Mouse (Mus musculus): Measurements from ENCODE around the gene Fut7. TPM values are rescaled to one million over a fixed set of nuclear protein-coding genes. Genes with fewer than 3 reads are reported as not detected.

Fut7 gene
- polyA plus RNA-seq, 1 experiment: 0.51 TPM

DNA sequence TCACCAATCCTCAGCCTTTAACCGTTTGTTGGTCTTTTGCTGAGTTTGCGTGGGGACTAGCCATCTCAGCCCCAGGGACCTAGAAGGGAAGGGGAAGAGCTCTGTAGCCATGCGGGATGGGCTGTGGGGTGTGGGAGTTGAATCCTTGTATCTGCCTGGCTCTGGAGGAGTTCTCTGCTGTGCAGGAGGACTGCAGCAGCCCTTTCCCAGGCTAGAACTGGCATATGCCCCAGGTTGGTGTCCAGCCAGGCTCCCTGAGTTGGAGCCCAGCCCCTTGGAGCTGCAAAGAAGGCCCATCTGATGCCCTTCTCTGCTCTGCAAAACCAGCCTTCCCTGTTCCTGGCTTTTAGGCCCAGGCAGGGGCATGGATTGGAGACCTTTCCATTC, 26.5 kb upstream of the Fut7 start:
- DNase-seq: peak; percentile 79 to 83
- peak overlapping the region; percentile 53 for H3K4me3 ChIP-seq (replicated peaks; ENCODE audit: insufficient read depth, low read depth, low read length)
- H3K27ac ChIP-seq (ENCODE audit: insufficient read depth, low read length): 0 out of 2 replicates have a peak overlapping the region, but pooled peaks have one; percentile 4
- 26% methylated on average over 3 of the region's 3 CpGs for WGBS
- no peaks in the 10 kb centered on the region for H3K27me3 ChIP-seq (ENCODE audit: control insufficient read depth, insufficient read depth, low read length)
- TF ChIP-seq CTCF (IDR thresholded peaks at IDR 0.05; ENCODE audit: borderline replicate concordance, insufficient read depth, low read depth, low read length) (no peak), POLR2A (IDR thresholded peaks at IDR 0.05; ENCODE audit: borderline replicate concordance, insufficient read depth, low read length) (peak; percentile 28; the same call in 1 of the 2 replicates)
- peaks cover 15% of the 10 kb centered on the region for H3K4me1 ChIP-seq (ENCODE audit: control insufficient read depth, insufficient read depth, low read length)

DNA sequence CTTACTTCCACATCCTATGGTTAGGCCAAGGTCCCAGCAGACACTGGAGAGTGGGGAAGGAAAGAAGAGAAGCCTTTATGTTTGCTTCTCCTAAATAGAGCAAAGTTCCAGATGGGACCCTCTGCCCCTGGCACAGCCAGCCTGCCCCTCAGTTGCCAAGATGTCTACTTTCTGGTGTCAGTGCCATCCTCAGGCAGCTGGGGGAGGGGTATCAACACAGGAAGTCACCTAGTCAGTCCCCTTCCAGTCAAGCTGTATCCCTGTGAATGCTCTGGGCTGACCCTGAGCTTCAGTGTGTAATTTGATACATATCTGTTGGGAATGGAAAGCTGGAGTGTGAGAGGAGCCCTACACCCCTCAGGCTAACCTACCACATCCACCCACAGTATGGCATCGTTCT, 26.1 kb upstream of the Fut7 start:
- TF ChIP-seq CTCF (IDR thresholded peaks at IDR 0.05; ENCODE audit: borderline replicate concordance, insufficient read depth, low read depth, low read length) (no peak), POLR2A (IDR thresholded peaks at IDR 0.05; ENCODE audit: borderline replicate concordance, insufficient read depth, low read length) (no peak)
- no peaks in the 10 kb centered on the region for H3K27me3 ChIP-seq (ENCODE audit: control insufficient read depth, insufficient read depth, low read length)
- DNase-seq: no peak
- WGBS: 71% methylated on average over 1 of the region's 1 CpGs
- no peak overlapping the region for H3K27ac ChIP-seq (ENCODE audit: insufficient read depth, low read length)
- H3K4me1 ChIP-seq (ENCODE audit: control insufficient read depth, insufficient read depth, low read length): peaks cover 15% of the 10 kb centered on the region
- H3K4me3 ChIP-seq (replicated peaks; ENCODE audit: insufficient read depth, low read depth, low read length): no peak overlapping the region

DNA sequence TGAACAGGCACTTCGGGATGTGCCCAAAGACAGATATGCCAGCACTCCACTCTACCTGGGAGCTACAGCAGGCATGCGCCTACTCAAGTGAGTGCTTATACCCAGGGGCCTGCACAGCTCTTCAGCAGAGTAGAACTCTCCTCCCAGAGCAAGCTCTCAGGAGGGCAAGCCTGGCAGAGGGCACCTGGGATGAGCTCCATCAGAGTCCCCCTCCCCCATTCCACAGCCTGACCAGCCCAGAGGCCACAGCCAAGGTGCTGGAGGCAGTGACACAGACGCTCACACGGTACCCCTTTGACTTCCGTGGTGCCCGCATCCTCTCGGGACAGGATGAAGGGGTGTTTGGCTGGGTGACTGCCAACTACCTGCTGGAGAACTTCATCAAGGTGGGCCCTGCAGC, 25.0 kb upstream of the Fut7 start:
- Histone ChIP-seq H3K4me3 (replicated peaks; ENCODE audit: insufficient read depth, low read depth, low read length) (no peak overlapping the region), H3K4me1 (ENCODE audit: control insufficient read depth, insufficient read depth, low read length) (peaks cover 18% of the 10 kb centered on the region), H3K27me3 (ENCODE audit: control insufficient read depth, insufficient read depth, low read length) (no peaks in the 10 kb centered on the region), H3K27ac (ENCODE audit: insufficient read depth, low read length) (no peak overlapping the region)
- 95% methylated on average over 7 of the region's 7 CpGs for WGBS
- no peak for DNase-seq
- TF ChIP-seq POLR2A (IDR thresholded peaks at IDR 0.05; ENCODE audit: borderline replicate concordance, insufficient read depth, low read length) (no peak), CTCF (IDR thresholded peaks at IDR 0.05; ENCODE audit: borderline replicate concordance, insufficient read depth, low read depth, low read length) (no peak)

DNA sequence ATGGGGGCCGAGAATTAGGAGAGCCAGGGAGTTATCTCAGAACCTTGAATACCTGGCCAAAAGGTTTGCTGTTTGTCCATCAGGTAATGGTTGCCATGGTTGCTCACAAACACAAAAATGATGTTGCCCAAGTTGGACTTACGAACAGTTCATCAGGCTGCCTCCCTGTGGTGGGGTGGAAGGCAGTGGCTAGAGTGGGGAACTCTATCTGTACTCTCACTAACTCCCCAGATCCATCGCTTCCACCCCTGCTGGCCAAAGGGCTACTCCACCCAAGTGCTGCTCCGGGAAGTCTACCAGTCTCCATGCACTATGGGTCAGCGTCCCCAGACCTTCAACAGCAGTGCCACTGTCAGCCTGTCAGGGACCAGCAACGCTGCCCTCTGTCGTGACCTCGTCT, 24.0 kb upstream of the Fut7 start, which contains the start of gene Npdc1:
TSS of gene Npdc1 (plus strand) at position 301 of the 400 bp plus-strand sequence.
- H3K27ac ChIP-seq (ENCODE audit: insufficient read depth, low read length): no peak within 1 kb of the TSS
- peaks cover 18% of the 10 kb centered on the region for H3K4me1 ChIP-seq (ENCODE audit: control insufficient read depth, insufficient read depth, low read length)
- no peak for DNase-seq
- H3K27me3 ChIP-seq (ENCODE audit: control insufficient read depth, insufficient read depth, low read length): no peaks in the 10 kb centered on the region
- TF ChIP-seq POLR2A (IDR thresholded peaks at IDR 0.05; ENCODE audit: borderline replicate concordance, insufficient read depth, low read length): no peak
- TF ChIP-seq CTCF (IDR thresholded peaks at IDR 0.05; ENCODE audit: borderline replicate concordance, insufficient read depth, low read depth, low read length): no peak
- no peak within 1 kb of the TSS for H3K4me3 ChIP-seq (replicated peaks; ENCODE audit: insufficient read depth, low read depth, low read length)
- WGBS: 90% methylated on average over 8 of the region's 8 CpGs

- no peak for TF ChIP-seq POLR2A (IDR thresholded peaks at IDR 0.05; ENCODE audit: borderline replicate concordance, insufficient read depth, low read length)
- TF ChIP-seq CTCF (IDR thresholded peaks at IDR 0.05; ENCODE audit: borderline replicate concordance, insufficient read depth, low read depth, low read length): no peak
- DNase-seq: no peak
- peak overlapping the region; percentile 45 for H3K4me3 ChIP-seq (replicated peaks; ENCODE audit: insufficient read depth, low read depth, low read length)
- peaks cover 28% of the 10 kb centered on the region for H3K4me1 ChIP-seq (ENCODE audit: control insufficient read depth, insufficient read depth, low read length)
- no peaks in the 10 kb centered on the region for H3K27me3 ChIP-seq (ENCODE audit: control insufficient read depth, insufficient read depth, low read length)
- H3K27ac ChIP-seq (ENCODE audit: insufficient read depth, low read length): no peak overlapping the region
- WGBS: 32% methylated on average over 16 of the region's 16 CpGs
These were observed 22.8 kb upstream of the Fut7 start for GRCm38 (mm10) chr2:25400291-25400690.

- TF ChIP-seq CTCF (IDR thresholded peaks at IDR 0.05; ENCODE audit: borderline replicate concordance, insufficient read depth, low read depth, low read length): peak; percentile 73; the same call in 1 of the 2 replicates
- TF ChIP-seq POLR2A (IDR thresholded peaks at IDR 0.05; ENCODE audit: borderline replicate concordance, insufficient read depth, low read length): no peak
- Histone ChIP-seq H3K27me3 (ENCODE audit: control insufficient read depth, insufficient read depth, low read length) (no peaks in the 10 kb centered on the region), H3K27ac (ENCODE audit: insufficient read depth, low read length) (no peak overlapping the region), H3K4me3 (replicated peaks; ENCODE audit: insufficient read depth, low read depth, low read length) (peak overlapping the region; percentile 45), H3K4me1 (ENCODE audit: control insufficient read depth, insufficient read depth, low read length) (peaks cover 33% of the 10 kb centered on the region)
- 5% methylated on average over 17 of the region's 17 CpGs for WGBS
- peak; percentile 77 to 80 for DNase-seq
These were observed 22.3 kb upstream of the Fut7 start for GRCm38 (mm10) chr2:25400764-25401163.

DNA sequence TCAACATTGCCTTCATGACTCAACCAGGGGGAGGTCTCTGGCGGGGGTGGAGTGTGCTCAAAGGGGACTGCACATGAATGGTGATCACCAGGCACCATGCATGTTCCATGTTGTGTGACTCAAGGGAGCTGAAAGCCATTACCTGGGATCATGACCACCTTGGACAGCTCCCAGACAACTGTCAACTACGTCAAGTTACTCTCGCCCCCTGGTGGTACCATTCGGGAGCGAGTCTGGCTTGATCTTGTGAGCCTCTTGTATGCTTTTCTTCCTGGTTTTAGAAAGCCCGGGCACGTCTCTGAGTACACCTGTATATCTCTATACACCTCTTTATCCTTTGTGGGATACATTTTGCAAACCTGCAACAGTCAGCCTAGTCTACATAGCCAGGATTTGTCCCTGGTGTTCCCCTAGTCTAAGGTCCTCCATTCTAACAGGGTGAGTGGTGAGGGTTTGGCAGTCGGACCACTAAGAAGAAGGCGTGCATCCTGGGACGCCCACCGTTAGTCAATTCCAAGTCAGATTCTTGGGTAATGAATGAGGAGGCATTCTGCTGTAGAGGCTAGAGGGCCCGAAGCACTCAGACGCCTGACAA, 20.6 kb upstream of the Fut7 start:
- peak overlapping the region; percentile 85 for H3K27ac ChIP-seq (ENCODE audit: insufficient read depth, low read length)
- no peaks in the 10 kb centered on the region for H3K27me3 ChIP-seq (ENCODE audit: control insufficient read depth, insufficient read depth, low read length)
- peak overlapping the region; percentile 61 for H3K4me3 ChIP-seq (replicated peaks; ENCODE audit: insufficient read depth, low read depth, low read length)
- DNase-seq: peak; percentile 68 to 73
- TF ChIP-seq POLR2A (IDR thresholded peaks at IDR 0.05; ENCODE audit: borderline replicate concordance, insufficient read depth, low read length) (no peak), CTCF (IDR thresholded peaks at IDR 0.05; ENCODE audit: borderline replicate concordance, insufficient read depth, low read depth, low read length) (peak; percentile 68; the same call in 1 of the 2 replicates)
- peaks cover 30% of the 10 kb centered on the region for H3K4me1 ChIP-seq (ENCODE audit: control insufficient read depth, insufficient read depth, low read length)
- 3% methylated on average over 13 of the region's 13 CpGs for WGBS

DNA sequence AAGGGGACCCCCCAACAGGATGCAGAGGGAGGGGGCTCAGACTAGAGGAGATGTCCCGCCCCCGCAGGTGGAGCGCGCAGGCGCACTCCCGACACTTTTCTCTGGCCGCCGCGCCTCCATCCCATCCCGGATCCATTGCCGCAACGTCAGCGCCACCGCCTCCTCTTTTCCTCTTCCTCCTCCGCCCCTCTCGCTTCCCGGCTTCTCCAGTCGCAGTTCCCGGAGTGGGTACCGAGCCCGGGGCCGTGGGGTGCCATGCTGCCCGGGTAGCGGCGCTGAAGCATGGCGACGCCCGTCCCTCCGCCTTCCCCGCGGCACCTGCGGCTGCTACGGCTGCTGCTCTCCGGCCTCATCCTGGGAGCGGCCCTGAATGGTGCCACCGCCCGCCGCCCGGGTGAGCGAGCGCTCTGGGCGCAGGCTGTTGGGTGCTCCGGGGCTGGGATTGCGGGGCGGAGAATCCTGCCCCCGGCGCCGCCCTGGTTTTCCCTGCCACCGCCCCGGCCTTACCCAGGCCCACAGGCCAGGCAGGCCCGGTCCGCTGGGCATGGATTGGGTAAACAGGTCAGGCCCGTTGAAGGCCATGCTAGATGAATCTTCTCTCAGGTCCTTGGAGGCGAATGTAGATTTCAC, 20.0 kb upstream of the Fut7 start:
- WGBS: under 1% methylated on average over 54 of the region's 54 CpGs
- H3K27me3 ChIP-seq (ENCODE audit: control insufficient read depth, insufficient read depth, low read length): no peaks in the 10 kb centered on the region
- H3K4me3 ChIP-seq (replicated peaks; ENCODE audit: insufficient read depth, low read depth, low read length): peak overlapping the region; percentile 61
- TF ChIP-seq CTCF (IDR thresholded peaks at IDR 0.05; ENCODE audit: borderline replicate concordance, insufficient read depth, low read depth, low read length): no peak
- peak; percentile 68; the same call in 1 of the 2 replicates for TF ChIP-seq POLR2A (IDR thresholded peaks at IDR 0.05; ENCODE audit: borderline replicate concordance, insufficient read depth, low read length)
- H3K27ac ChIP-seq (ENCODE audit: insufficient read depth, low read length): peak overlapping the region; percentile 85
- peak; percentile 93 to 95 for DNase-seq
- H3K4me1 ChIP-seq (ENCODE audit: control insufficient read depth, insufficient read depth, low read length): peaks cover 30% of the 10 kb centered on the region

Data from cerebellum, adult 2 months (tissue).